Mouse (Mus musculus): Measurements from ENCODE around the gene Psmg1.
"Not testable (repeated sequence)": the region's sequence is repeated elsewhere in the genome, so short reads cannot be mapped to it uniquely, and the experiment has no call there.

Gene Psmg1

GRCm38 (mm10) chr16:95990462-95991121 lies at the start of gene Psmg1:
Gene Psmg1 (minus strand): TSS chr16:95990960.
- peak; percentile 79 for DNase-seq (ENCODE audit: extremely low spot score, low read depth, low spot score)

GRCm38 (mm10) chr16:96039538-96039937 lies 48.8 kb upstream of the Psmg1 start:
- DNase-seq (ENCODE audit: extremely low spot score, low read depth, low spot score), result no peak

DNA sequence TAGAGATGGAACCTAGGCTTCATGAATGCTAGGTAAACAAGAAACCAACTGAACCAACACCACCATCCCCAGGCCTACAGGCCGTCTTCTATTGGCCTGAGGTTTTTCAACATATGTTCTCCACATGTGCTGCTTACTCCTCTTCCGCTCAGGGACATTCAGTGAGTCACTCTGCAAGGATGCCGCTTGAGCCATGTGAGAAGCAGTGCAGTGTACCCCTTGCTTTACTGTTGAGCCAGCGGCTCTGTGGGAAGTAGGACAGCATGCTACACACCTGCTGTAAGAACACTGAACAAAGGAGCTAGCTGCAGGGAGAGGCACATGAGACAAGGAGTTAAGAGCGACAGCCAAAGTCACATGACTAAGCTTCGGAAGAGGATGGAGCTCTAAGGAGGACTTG lies 43.7 kb upstream of the Psmg1 start:
- DNase-seq (ENCODE audit: extremely low spot score, low read depth, low spot score), result no peak

- DNase-seq (ENCODE audit: extremely low spot score, low read depth, low spot score), result no peak
Measured at GRCm38 (mm10) chr16:96032368-96033043, 41.7 kb upstream of the Psmg1 start.

- DNase-seq (ENCODE audit: extremely low spot score, low read depth, low spot score), result no peak
Measured at GRCm38 (mm10) chr16:96030476-96031102, 39.8 kb upstream of the Psmg1 start.

DNA sequence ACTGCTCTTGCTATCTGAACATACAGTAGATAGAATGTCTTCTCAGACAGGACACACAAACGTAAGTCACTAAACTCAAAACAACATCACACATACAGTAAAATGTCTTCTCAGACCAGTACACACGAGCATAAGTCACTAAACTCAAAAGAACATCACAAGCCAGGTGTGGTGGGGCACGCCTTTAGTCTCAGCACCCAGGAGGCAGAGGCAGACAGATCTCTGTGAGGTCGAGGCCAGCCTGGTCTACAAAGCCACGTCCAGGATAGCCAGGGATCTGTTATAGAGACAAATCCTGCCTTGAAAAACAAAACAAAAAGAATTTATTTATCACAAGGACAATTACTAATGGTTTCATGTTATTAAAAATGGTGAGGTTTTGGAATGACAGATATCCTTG lies 35.5 kb upstream of the Psmg1 start:
- DNase-seq (ENCODE audit: extremely low spot score, low read depth, low spot score), result no peak

DNA sequence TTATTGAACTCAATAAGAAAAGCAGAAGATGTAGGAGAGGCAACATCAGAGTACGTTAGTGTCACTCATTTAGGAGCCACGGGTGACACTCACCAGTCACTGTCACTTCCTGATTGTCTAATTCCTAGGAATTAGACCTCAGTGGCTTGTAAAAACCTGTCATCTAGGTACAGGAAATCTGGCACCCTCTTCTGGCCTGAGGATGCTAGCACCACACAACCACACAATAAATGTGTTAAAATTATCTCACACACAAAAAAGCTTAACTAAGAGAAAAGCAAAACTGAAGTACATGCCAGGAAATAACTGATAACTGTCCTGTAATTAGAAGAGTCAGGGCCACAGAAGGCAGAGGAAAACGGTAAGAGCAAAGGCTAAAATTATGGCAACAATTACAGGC lies 34.5 kb upstream of the Psmg1 start:
- no peak for DNase-seq (ENCODE audit: extremely low spot score, low read depth, low spot score)

GRCm38 (mm10) chr16:96021045-96021444 lies 30.3 kb upstream of the Psmg1 start:
- DNase-seq (ENCODE audit: extremely low spot score, low read depth, low spot score), result no peak

DNA sequence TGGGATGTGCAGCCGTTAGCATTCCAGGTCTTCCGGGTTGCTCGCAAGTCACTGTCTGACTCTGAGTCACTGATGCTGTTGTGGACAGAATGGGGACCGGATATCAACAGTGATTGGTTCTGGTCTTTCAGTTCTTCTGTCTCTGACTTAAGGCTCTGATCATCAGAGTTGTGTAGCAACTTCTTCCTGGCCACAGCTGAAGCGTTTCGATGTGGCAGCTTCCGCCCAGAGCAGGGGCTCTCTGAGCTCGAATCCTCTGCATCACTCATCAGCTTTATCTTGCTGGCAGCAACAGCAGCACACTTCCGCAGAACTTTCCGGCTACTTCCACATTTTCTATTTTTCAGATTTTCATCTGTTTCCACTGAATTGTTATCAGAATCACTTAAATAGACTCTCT lies 18.4 kb upstream of the Psmg1 start:
- DNase-seq (ENCODE audit: extremely low spot score, low read depth, low spot score), result not testable (repeated sequence)

DNA sequence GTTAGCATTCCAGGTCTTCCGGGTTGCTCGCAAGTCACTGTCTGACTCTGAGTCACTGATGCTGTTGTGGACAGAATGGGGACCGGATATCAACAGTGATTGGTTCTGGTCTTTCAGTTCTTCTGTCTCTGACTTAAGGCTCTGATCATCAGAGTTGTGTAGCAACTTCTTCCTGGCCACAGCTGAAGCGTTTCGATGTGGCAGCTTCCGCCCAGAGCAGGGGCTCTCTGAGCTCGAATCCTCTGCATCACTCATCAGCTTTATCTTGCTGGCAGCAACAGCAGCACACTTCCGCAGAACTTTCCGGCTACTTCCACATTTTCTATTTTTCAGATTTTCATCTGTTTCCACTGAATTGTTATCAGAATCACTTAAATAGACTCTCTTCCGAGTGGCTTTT lies 13.5 kb upstream of the Psmg1 start:
- DNase-seq (ENCODE audit: extremely low spot score, low read depth, low spot score), result not testable (repeated sequence)

GRCm38 (mm10) chr16:95999291-95999690 lies 8.5 kb upstream of the Psmg1 start:
- no peak for DNase-seq (ENCODE audit: extremely low spot score, low read depth, low spot score)

- no peak for DNase-seq (ENCODE audit: extremely low spot score, low read depth, low spot score)
Measured at GRCm38 (mm10) chr16:95996156-95996555, 5.4 kb upstream of the Psmg1 start.

- DNase-seq (ENCODE audit: extremely low spot score, low read depth, low spot score), result not testable (repeated sequence)
Measured at GRCm38 (mm10) chr16:95994576-95994975, 3.8 kb upstream of the Psmg1 start.

DNA sequence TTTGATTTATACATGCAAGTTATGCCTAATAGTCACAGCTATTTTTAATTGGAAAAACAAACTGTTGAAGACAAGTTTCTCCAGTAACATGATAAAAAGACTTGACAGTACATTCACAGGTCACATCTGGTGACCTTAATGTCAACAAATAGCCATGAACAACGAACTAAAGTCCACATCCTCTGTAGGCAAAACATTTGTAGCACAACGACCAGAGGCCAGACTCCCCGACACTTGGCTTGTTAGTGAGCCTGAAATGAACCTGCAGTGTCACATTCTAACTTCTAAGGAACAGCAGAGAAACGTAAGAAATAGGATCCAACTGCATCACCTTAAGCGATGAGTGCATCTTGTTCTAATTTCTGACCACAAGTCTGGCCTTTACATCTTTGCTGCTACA lies 1.8 kb upstream of the Psmg1 start:
- DNase-seq (ENCODE audit: extremely low spot score, low read depth, low spot score), result no peak

DNA sequence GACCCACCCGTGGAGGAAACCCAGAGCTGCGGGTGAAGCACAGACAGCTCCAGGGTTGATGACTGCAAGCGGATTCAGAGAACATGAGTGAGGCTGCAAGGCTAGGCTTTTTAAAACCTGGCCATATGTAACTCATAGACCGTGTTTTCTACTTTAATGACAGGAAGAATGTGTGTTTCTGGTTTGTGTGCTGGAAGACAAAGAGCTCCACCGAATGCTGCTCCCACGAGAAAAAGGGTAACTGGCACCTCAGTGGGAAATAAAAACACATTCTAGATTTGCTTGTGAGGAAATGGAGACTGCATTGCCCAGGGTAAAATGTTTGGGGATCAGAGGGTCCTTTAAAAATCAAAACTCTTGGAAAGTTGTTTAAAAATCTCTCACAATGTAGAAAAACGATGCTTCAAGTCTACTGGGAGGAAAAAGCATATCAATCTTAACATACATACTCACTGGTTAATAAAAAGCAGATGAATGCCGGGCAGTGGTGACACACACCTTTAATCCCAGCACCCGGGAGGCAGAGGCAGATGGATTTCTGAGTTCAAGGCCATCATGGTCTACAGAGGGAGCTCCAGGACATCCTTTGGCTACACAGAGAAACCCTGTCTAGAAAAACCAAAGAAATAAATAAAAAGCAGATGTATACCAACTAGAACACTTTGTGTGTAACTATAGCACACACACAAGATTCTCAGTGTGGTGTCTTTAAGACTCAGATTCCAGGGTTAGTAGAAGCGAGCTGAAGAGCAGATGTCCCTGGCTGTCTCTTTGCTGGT lies 551 bp upstream of the Psmg1 start:
- DNase-seq (ENCODE audit: extremely low spot score, low read depth, low spot score), result peak; percentile 33

GRCm38 (mm10) chr16:95984911-95985310 lies 5.8 kb downstream of the Psmg1 start:
- no peak for DNase-seq (ENCODE audit: extremely low spot score, low read depth, low spot score)

DNA sequence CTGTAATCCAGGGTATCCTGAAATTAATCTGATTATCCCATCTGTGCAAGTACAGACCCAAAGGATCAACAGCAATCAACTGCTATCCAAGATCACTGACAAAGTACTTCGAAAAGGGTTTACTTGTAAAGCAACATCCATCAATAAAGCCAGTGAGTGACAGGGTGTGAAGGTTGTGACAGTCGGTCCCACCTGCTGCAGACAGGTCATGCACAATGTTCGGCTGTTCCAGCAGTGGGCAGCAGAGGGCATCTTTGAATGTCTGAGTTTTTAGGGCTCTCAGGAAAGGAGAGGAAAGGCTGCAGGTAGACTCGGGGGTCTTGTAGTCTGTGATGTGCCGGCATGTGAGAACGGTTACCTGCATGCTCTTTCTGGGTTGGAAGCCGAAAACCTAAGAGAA lies 7.2 kb downstream of the Psmg1 start:
- no peak for DNase-seq (ENCODE audit: extremely low spot score, low read depth, low spot score)

DNA sequence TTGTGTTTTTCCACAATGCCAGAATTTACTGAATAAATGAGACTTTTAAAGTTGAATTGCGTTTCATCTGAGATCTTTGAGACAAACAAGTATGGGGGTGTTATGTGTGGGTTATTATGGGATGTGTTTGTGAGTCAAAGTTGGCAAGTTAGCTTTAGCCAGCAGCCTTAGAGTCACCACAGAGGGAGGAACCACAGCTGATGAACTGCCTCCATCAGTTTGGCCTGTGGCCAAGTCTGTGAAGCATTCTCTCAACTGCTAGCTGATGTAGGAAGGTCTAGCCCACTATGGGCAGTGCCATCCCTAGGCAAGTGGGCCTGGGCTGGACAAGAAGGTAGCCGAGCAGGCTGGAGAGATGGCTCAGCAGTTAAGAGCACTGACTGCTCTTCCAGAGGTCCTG lies 19.9 kb downstream of the Psmg1 start:
- DNase-seq (ENCODE audit: extremely low spot score, low read depth, low spot score), result no peak

- DNase-seq (ENCODE audit: extremely low spot score, low read depth, low spot score), result no peak
Measured at GRCm38 (mm10) chr16:95967455-95967854, 23.3 kb downstream of the Psmg1 start.

DNA sequence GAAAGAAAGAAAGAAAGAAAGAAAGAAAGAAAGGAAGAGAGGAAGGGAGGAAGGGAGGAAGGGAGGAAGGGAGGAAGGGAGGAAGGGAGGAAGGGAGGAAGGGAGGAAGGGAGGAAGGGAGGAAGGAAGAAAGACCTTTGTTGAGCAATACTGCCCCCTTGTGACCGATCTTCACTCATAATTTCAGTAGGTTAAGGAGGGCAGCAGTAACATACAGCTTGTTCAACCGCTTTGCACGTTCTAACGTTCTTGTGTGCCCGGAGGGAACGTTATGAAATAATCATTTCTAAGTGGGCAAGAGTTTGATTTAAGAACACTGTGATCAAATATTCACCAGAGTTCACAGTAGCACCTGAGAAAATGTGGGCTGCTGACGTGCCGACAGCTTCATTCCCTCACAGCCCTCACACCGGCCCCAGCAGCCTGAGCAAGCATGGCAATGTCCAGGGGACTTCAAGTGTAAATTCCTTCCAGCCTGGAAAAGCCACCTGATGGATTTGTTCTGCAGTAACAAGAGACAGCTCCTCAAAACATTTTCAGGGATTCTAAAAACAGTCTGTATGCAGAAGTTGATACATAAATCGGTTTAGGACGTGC lies 26.2 kb downstream of the Psmg1 start:
- DNase-seq (ENCODE audit: extremely low spot score, low read depth, low spot score), result peak; percentile 83

DNA sequence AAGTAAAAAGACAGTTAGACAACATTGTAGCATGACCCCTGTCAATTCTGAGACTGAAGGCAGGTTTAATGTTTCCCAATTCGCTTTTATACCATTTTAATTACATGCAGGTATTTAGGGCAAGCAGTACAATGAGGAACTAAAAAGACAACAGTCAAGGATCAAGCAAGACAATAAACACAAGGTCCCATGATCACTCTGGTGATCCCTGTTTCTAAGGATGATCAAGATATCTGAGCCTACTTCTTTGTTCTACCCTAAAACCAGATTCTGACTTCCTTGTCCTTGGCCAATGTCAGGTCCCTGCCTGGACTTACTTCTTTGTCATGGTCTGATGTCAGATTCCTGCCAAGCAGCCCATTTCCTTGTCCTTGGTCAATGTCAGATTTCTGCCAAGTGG lies 29.3 kb downstream of the Psmg1 start:
- not testable (repeated sequence) for DNase-seq (ENCODE audit: extremely low spot score, low read depth, low spot score)

All from hindlimb bud, embryonic 11.5 days (tissue).